Comparison of ENCODE assay signal across 7 mouse cellular contexts in genomic region chr9:108201160-108201559, GRCm38 (mm10). TPM values are rescaled to one million over a fixed set of nuclear protein-coding genes. Genes with fewer than 3 reads are reported as not detected.
DNase-seq lines count a peak whose midpoint lies in the region; ATAC-seq and TF ChIP-seq lines count a peak whose summit lies in the region.

No protein-coding gene starts in this region.

- peak overlapping the region; percentile 57 for H3K4me2 ChIP-seq in intestine, postnatal 0 days (replicated peaks; ENCODE audit: low read depth)
- H3K4me2 ChIP-seq in midbrain, embryonic 13.5 days (replicated peaks), result peak overlapping the region; percentile 46

- peak; percentile 97 for ATAC-seq in intestine, postnatal 0 days
- ATAC-seq in midbrain, embryonic 13.5 days, result peak; percentile 88

- peak overlapping the region; percentile 39 for H3K4me3 ChIP-seq in embryonic facial prominence, embryonic 10.5 days
- no peak overlapping the region for H3K4me3 ChIP-seq in intestine, postnatal 0 days (ENCODE audit: low read depth, low read length)
- peak overlapping the region; percentile 20 for H3K4me3 ChIP-seq in midbrain, embryonic 13.5 days (replicated peaks)

- DNase-seq in adrenal gland, postnatal 10 days, result peak; percentile 95
- DNase-seq in embryonic facial prominence, embryonic 10.5 days (ENCODE audit: low spot score), result peak; percentile 95
- peak; percentile 61 for DNase-seq in gonadal fat pad, adult 2 months (ENCODE audit: low read depth)
- DNase-seq in left cerebral cortex, postnatal 4 days, result peak; percentile 93
- DNase-seq in spleen, adult 12 weeks (ENCODE audit: low spot score), result peak; percentile 76

- under 1% methylated on average over 13 of the region's 13 CpGs for WGBS in embryonic facial prominence, embryonic 10.5 days
- 0% methylated on average over 13 of the region's 13 CpGs for WGBS in intestine, postnatal 0 days
- under 1% methylated on average over 13 of the region's 13 CpGs for WGBS in midbrain, embryonic 13.5 days

- peaks cover 33% of the 10 kb centered on the region for H3K4me1 ChIP-seq in embryonic facial prominence, embryonic 10.5 days
- 0 out of 2 replicates have a peak, but pooled peaks cover 4% of the 10 kb centered on the region for H3K4me1 ChIP-seq in intestine, postnatal 0 days (replicated peaks; ENCODE audit: control insufficient read depth, insufficient read depth, low read length)
- H3K4me1 ChIP-seq in midbrain, embryonic 13.5 days (replicated peaks), result peaks cover 43% of the 10 kb centered on the region

- no peaks in the 10 kb centered on the region for H3K27me3 ChIP-seq in embryonic facial prominence, embryonic 10.5 days (replicated peaks; ENCODE audit: low read depth, poor library complexity, severe bottlenecking)
- H3K27me3 ChIP-seq in intestine, postnatal 0 days (replicated peaks; ENCODE audit: control insufficient read depth, insufficient read depth, low read length), result no peaks in the 10 kb centered on the region
- no peaks in the 10 kb centered on the region for H3K27me3 ChIP-seq in midbrain, embryonic 13.5 days

- H3K9me3 ChIP-seq in embryonic facial prominence, embryonic 10.5 days, result no peaks in the 10 kb centered on the region
- H3K9me3 ChIP-seq in intestine, postnatal 0 days (ENCODE audit: control insufficient read depth), result no peaks in the 10 kb centered on the region
- no peaks in the 10 kb centered on the region for H3K9me3 ChIP-seq in midbrain, embryonic 13.5 days

- H3K27ac ChIP-seq in embryonic facial prominence, embryonic 10.5 days (replicated peaks), result peak overlapping the region; percentile 66
- no peak overlapping the region for H3K27ac ChIP-seq in intestine, postnatal 0 days (ENCODE audit: low read depth, low read length)
- peak overlapping the region; percentile 54; the same call in 1 of the 2 replicates for H3K27ac ChIP-seq in midbrain, embryonic 13.5 days

- intact Hi-C loops in left cerebral cortex, postnatal 4 days (cut with DNase I), result loop anchor here (5.0 kb wide), 1 partner anchor 104 kb away; no protein-coding TSS in a partner anchor

- H3K9ac ChIP-seq in intestine, postnatal 0 days (ENCODE audit: low read depth, low read length), result no peak overlapping the region
- 0 out of 2 replicates have a peak overlapping the region, but pooled peaks have one; percentile 34 for H3K9ac ChIP-seq in midbrain, embryonic 13.5 days (replicated peaks)

- peak; percentile 94 for TF ChIP-seq CTCF in intestine, postnatal 0 days (IDR thresholded peaks at IDR 0.05; ENCODE audit: low read depth)

- peaks cover 10% of the 10 kb centered on the region for H3K36me3 ChIP-seq in embryonic facial prominence, embryonic 10.5 days (replicated peaks)
- 0 out of 2 replicates have a peak, but pooled peaks cover 6% of the 10 kb centered on the region for H3K36me3 ChIP-seq in intestine, postnatal 0 days (ENCODE audit: control insufficient read depth, insufficient read depth)
- peaks cover under 1% of the 10 kb centered on the region for H3K36me3 ChIP-seq in midbrain, embryonic 13.5 days

RNA-seq across cellular contexts. Expression of gene Bsn, which starts 11.0 kb away (rescaled TPM):
- 1 to 10 TPM; 1.7 to 2.7 TPM for total RNA-seq in adrenal gland, postnatal 10 days (2021)
- 1.4 and 1.7 TPM in 2 replicates for polyA plus RNA-seq in embryonic facial prominence, embryonic 10.5 days (2016; fragmentation: Nextera tagmentation; extraction: Ambion mirVana)
- polyA plus RNA-seq in gonadal fat pad, adult 2 months (2012; rRNA removed), result 1.5 and 1.9 TPM in 2 replicates
- 1.6 and 1.9 TPM in 2 replicates for polyA plus RNA-seq in intestine, postnatal 0 days (2015; fragmentation: Nextera tagmentation; extraction: Ambion mirVana)
- 10 to 100 TPM; 70.4 to 74.5 TPM for total RNA-seq in left cerebral cortex, postnatal 4 days (2021)
- polyA plus RNA-seq in midbrain, embryonic 13.5 days (2015; fragmentation: Nextera tagmentation; extraction: Ambion mirVana), result 7.1 and 8.0 TPM in 2 replicates
